In genomic region chr16:31592014-31592871, GRCm38 (mm10) we compare ENCODE assay signal across 8 mouse cellular contexts.
DNase-seq lines count a peak whose midpoint lies in the region; ATAC-seq and TF ChIP-seq lines count a peak whose summit lies in the region.

No protein-coding gene starts in this region.

- H3K9me3 ChIP-seq in forebrain, embryonic 10.5 days: no peaks in the 10 kb centered on the region
- no peaks in the 10 kb centered on the region for H3K9me3 ChIP-seq in liver, embryonic 16.5 days (replicated peaks; ENCODE audit: control insufficient read depth, low read length)

- H3K9ac ChIP-seq in liver, embryonic 16.5 days (ENCODE audit: low read depth, low read length): no peak overlapping the region

- TF ChIP-seq POLR2A in olfactory bulb, adult 2 months (IDR thresholded peaks at IDR 0.05; ENCODE audit: insufficient read depth, low read depth, low read length): no peak

- H3K4me1 ChIP-seq in forebrain, embryonic 10.5 days: peaks cover 59% of the 10 kb centered on the region
- H3K4me1 ChIP-seq in liver, embryonic 16.5 days (ENCODE audit: control insufficient read depth, low read depth, low read length): peaks cover 23% of the 10 kb centered on the region
- peaks cover 39% of the 10 kb centered on the region for H3K4me1 ChIP-seq in olfactory bulb, adult 2 months (ENCODE audit: control insufficient read depth, insufficient read depth, low read length)

- peak; percentile 64; the same call in 1 of the 2 replicates for ATAC-seq in cerebellum, adult (ENCODE audit: insufficient number of reproducible peaks, low FRiP score, low TSS enrichment)
- peak; percentile 72 for ATAC-seq in liver, embryonic 16.5 days (ENCODE audit: low read depth)

- H3K4me3 ChIP-seq in forebrain, embryonic 10.5 days: peak overlapping the region; percentile 24
- H3K4me3 ChIP-seq in liver, embryonic 16.5 days (ENCODE audit: low read depth, low read length): no peak overlapping the region
- no peak overlapping the region for H3K4me3 ChIP-seq in olfactory bulb, adult 2 months (ENCODE audit: insufficient read depth, low read depth, low read length)

- no peak for TF ChIP-seq CTCF in olfactory bulb, adult 2 months (IDR thresholded peaks at IDR 0.05; ENCODE audit: insufficient read depth, low read depth, low read length)

- H3K36me3 ChIP-seq in forebrain, embryonic 10.5 days (replicated peaks): no peaks in the 10 kb centered on the region
- H3K36me3 ChIP-seq in liver, embryonic 16.5 days (ENCODE audit: control insufficient read depth, insufficient read depth): no peaks in the 10 kb centered on the region

- peak; percentile 8 for DNase-seq in 416B (ENCODE audit: low read depth)
- DNase-seq in forebrain, embryonic 10.5 days (ENCODE audit: extremely low spot score, low spot score): peak; percentile 79
- DNase-seq in heart, postnatal 10 days: peak; percentile 76 to 79
- peak; percentile 65 for DNase-seq in large intestine, adult 2 months (ENCODE audit: low read depth, low spot score)
- peak; percentile 47 to 53 for DNase-seq in urinary bladder, adult 18-20 months (ENCODE audit: low spot score in 2 of 2)

- WGBS in forebrain, embryonic 10.5 days: 14% methylated on average over 7 of the region's 7 CpGs
- 5% methylated on average over 7 of the region's 7 CpGs for WGBS in large intestine, adult 2 months
- WGBS in liver, embryonic 16.5 days (ENCODE audit: insufficient replicate concordance): 24% methylated on average over 7 of the region's 7 CpGs
- 7% methylated on average over 7 of the region's 7 CpGs for WGBS in olfactory bulb, adult 2 months

- H3K27me3 ChIP-seq in forebrain, embryonic 10.5 days (ENCODE audit: poor library complexity, severe bottlenecking): peaks cover 11% of the 10 kb centered on the region
- no peaks in the 10 kb centered on the region for H3K27me3 ChIP-seq in liver, embryonic 16.5 days (ENCODE audit: control insufficient read depth, insufficient read depth, low read depth, low read length)

- intact Hi-C loops in heart, postnatal 10 days (cut with DNase I): loop anchor here (5.0 kb wide), 1 partner anchor 70 kb away; the partner anchor contains the start of gene Dlg1

- H3K4me2 ChIP-seq in liver, embryonic 16.5 days (ENCODE audit: low read depth, low read length): peak overlapping the region; percentile 24; the same call in 1 of the 2 replicates

- H3K27ac ChIP-seq in forebrain, embryonic 10.5 days: peak overlapping the region; percentile 87
- H3K27ac ChIP-seq in liver, embryonic 16.5 days (ENCODE audit: low read length): no peak overlapping the region
- peak overlapping the region; percentile 95 for H3K27ac ChIP-seq in olfactory bulb, adult 2 months (ENCODE audit: insufficient read depth, low read depth, low read length)

Comparison
In these comparisons a context has a peak if more than half of its experiments do, and no peak if none do; other contexts are left out.
1. DNase-seq: peak in every context shown above with its lines; median percentile 79 in forebrain, embryonic 10.5 days; 78 in heart, postnatal 10 days; 65 in large intestine, adult 2 months; 50 in urinary bladder, adult 18-20 months; 8 in 416B.